ENCODE assay signal across 24 mouse cellular contexts in the genomic region with DNA sequence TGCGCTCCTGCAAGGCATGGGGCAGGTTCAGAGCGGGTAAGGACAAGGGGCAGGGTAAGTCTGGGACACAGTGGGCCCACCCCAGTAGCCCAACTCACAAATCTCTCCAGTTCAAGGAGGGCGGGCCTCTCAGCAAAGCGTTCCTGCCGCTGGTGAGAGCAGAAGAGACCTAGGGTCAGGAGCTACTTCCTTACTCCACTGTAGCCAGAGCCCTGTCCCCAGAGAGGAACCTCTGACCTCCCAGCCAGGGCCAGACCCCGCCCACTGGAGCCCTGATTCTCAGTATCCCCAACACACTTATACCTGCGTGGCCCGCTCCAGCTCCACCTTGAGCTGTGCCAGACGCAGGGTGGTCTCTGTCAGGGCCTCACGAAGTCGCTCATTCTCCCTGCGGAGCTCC. TPM values are rescaled to one million over a fixed set of nuclear protein-coding genes. Genes with fewer than 3 reads are reported as not detected.
"Had no signal": no experiment of that assay in that cellular context is flagged by ENCODE, and none has a peak within 500 bp of the region (broad histone marks: within the 10 kb centered on the region; RNA-seq: fewer than 3 reads in every experiment).

No protein-coding gene starts in this region.

- H3K27me3 ChIP-seq: heart, embryonic 12.5 days had no signal

- H3K4me3 ChIP-seq: heart, embryonic 10.5 days; heart, embryonic 12.5 days; hindbrain, embryonic 13.5 days; hindbrain, embryonic 15.5 days; layer of hippocampus, adult 2 months; left cerebral cortex, adult 2 months; limb, embryonic 10.5 days; limb, embryonic 12.5 days; liver, embryonic 13.5 days; liver, embryonic 15.5 days had no signal

- DNase-seq: gastrocnemius, postnatal 14 days; gastrocnemius, postnatal 36 days; heart, adult 18-20 months; heart, postnatal 10 days; kidney, adult 11 months; kidney, adult 2 months; kidney, adult 9 months; kidney, postnatal 10 days; kidney, postnatal 25 days; kidney, postnatal 4 days; liver; liver, embryonic 13.5 days had no signal

- ATAC-seq: hindbrain, postnatal 0 days; intestine, embryonic 16.5 days had no signal

- H3K9me3 ChIP-seq: heart, embryonic 10.5 days; heart, embryonic 12.5 days; hindbrain, embryonic 13.5 days; hindbrain, embryonic 15.5 days; limb, embryonic 10.5 days; limb, embryonic 12.5 days; liver, embryonic 13.5 days; liver, embryonic 15.5 days had no signal

- H3K27ac ChIP-seq: heart, embryonic 10.5 days; hindbrain, embryonic 13.5 days; hindbrain, embryonic 15.5 days; hindbrain, postnatal 0 days; layer of hippocampus, adult 2 months; left cerebral cortex, adult 2 months; limb, embryonic 10.5 days; limb, embryonic 12.5 days; liver, embryonic 13.5 days; liver, embryonic 15.5 days had no signal

RNA-seq across cellular contexts. Expression of gene Tnni3, which starts 41.7 kb away (rescaled TPM):
- total RNA-seq: gastrocnemius, adult 18-20 months; hindbrain, postnatal 0 days had no signal
